Mouse (Mus musculus): ENCODE measurements around the gene Spns3. TPM values are rescaled to one million over a fixed set of nuclear protein-coding genes. Genes with fewer than 3 reads are reported as not detected.

The Spns3 gene
- total and polyA plus RNA-seq, 2 experiments, result under 0.01 to 0.06 TPM

GRCm38 (mm10) chr11:72485157-72485556 lies 65.1 kb downstream of the Spns3 start:
- Histone ChIP-seq H3K27ac (replicated peaks; ENCODE audit: insufficient read depth, low read depth, low read length) (no peak overlapping the region), H3K4me1 (ENCODE audit: control insufficient read depth, insufficient read depth, low read length) (peaks cover 11% of the 10 kb centered on the region)

GRCm38 (mm10) chr11:72484549-72484948 lies 65.8 kb downstream of the Spns3 start:
- H3K4me3 ChIP-seq (ENCODE audit: insufficient read depth, low read depth, low read length), result no peak overlapping the region
- 57% methylated on average over 6 of the region's 6 CpGs for WGBS
- no peak overlapping the region for H3K27ac ChIP-seq (replicated peaks; ENCODE audit: insufficient read depth, low read depth, low read length)

More at GRCm38 (mm10) chr11:72485157-72485556, 65.1 kb downstream of the Spns3 start:
- no peak for DNase-seq (ENCODE audit: extremely low read depth, low read depth, low spot score)
- Histone ChIP-seq H3K27me3 (ENCODE audit: control insufficient read depth, insufficient read depth, low read length) (peaks cover 10% of the 10 kb centered on the region; the same call in 1 of the 2 replicates), H3K4me3 (ENCODE audit: insufficient read depth, low read depth, low read length) (no peak overlapping the region), H3K9ac (ENCODE audit: low read depth, low read length) (no peak overlapping the region), H3K36me3 (ENCODE audit: control insufficient read depth, insufficient read depth, low read length) (no peaks in the 10 kb centered on the region), H3K79me2 (ENCODE audit: control insufficient read depth, insufficient read depth, low read length) (no peaks in the 10 kb centered on the region)
- TF ChIP-seq CTCF (IDR thresholded peaks at IDR 0.05; ENCODE audit: low read depth, low read length), result no peak
- TF ChIP-seq POLR2A (IDR thresholded peaks at IDR 0.05; ENCODE audit: extremely low read depth, insufficient read depth, low read length), result no peak
- WGBS, result 81% methylated on average over 5 of the region's 5 CpGs

DNA sequence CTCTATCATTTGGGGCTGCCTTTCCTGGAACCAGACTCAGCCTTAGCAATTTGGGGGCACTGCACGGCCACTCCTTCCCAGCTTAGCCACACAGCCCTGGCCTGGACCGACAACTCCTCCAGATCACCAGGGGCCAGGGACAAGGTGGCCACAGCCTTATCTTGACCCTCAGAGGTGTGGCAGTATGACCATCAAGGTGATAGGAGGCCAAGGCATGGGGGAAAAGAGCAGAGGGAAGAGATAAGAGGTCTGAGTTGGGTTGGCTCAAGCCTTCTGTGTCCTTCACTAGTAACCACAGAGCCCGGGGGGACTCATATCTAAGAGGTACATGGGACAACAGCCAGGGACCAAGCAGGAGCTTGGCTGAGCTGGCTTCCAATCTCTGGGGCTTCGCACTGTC lies 68.4 kb downstream of the Spns3 start:
- 75% methylated on average over 4 of the region's 4 CpGs for WGBS
- no peak for DNase-seq (ENCODE audit: extremely low read depth, low read depth, low spot score)
- Histone ChIP-seq H3K79me2 (ENCODE audit: control insufficient read depth, insufficient read depth, low read length) (no peaks in the 10 kb centered on the region), H3K27me3 (ENCODE audit: control insufficient read depth, insufficient read depth, low read length) (no peaks in the 10 kb centered on the region), H3K9ac (ENCODE audit: low read depth, low read length) (no peak overlapping the region), H3K4me1 (ENCODE audit: control insufficient read depth, insufficient read depth, low read length) (peaks cover 5% of the 10 kb centered on the region), H3K4me3 (ENCODE audit: insufficient read depth, low read depth, low read length) (no peak overlapping the region), H3K36me3 (ENCODE audit: control insufficient read depth, insufficient read depth, low read length) (no peaks in the 10 kb centered on the region), H3K27ac (replicated peaks; ENCODE audit: insufficient read depth, low read depth, low read length) (no peak overlapping the region)
- TF ChIP-seq POLR2A (IDR thresholded peaks at IDR 0.05; ENCODE audit: extremely low read depth, insufficient read depth, low read length) (no peak), CTCF (IDR thresholded peaks at IDR 0.05; ENCODE audit: low read depth, low read length) (no peak)

More at GRCm38 (mm10) chr11:72484549-72484948, 65.8 kb downstream of the Spns3 start:
- DNase-seq (ENCODE audit: extremely low read depth, low read depth, low spot score), result no peak
- Histone ChIP-seq H3K27me3 (ENCODE audit: control insufficient read depth, insufficient read depth, low read length) (peaks cover 10% of the 10 kb centered on the region; the same call in 1 of the 2 replicates), H3K9ac (ENCODE audit: low read depth, low read length) (no peak overlapping the region), H3K79me2 (ENCODE audit: control insufficient read depth, insufficient read depth, low read length) (no peaks in the 10 kb centered on the region), H3K36me3 (ENCODE audit: control insufficient read depth, insufficient read depth, low read length) (no peaks in the 10 kb centered on the region), H3K4me1 (ENCODE audit: control insufficient read depth, insufficient read depth, low read length) (peaks cover 11% of the 10 kb centered on the region)
- TF ChIP-seq CTCF (IDR thresholded peaks at IDR 0.05; ENCODE audit: low read depth, low read length) (no peak), POLR2A (IDR thresholded peaks at IDR 0.05; ENCODE audit: extremely low read depth, insufficient read depth, low read length) (no peak)

DNA sequence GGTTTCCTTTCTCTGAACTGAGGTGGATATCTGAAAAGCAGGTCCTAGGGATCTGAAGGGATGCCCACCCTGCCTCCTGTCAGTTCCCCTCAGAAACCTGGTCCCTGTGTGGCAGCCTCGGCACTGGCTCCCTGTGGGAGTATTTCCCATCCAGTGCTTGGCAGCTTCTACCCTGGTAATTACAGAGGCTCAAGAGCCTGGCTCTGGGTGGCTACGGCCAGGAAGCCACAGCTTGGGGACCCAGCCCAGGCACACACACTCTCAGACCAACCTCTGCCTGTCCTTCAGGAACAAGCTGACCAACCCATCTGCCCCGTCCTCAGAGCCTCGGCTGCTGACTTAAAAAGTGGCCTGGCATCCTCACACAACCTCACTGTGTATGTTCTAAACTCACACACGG lies 69.0 kb downstream of the Spns3 start:
- WGBS, result 86% methylated on average over 5 of the region's 5 CpGs
- Histone ChIP-seq H3K36me3 (ENCODE audit: control insufficient read depth, insufficient read depth, low read length) (no peaks in the 10 kb centered on the region), H3K27me3 (ENCODE audit: control insufficient read depth, insufficient read depth, low read length) (no peaks in the 10 kb centered on the region), H3K27ac (replicated peaks; ENCODE audit: insufficient read depth, low read depth, low read length) (no peak overlapping the region), H3K4me1 (ENCODE audit: control insufficient read depth, insufficient read depth, low read length) (peaks cover 8% of the 10 kb centered on the region), H3K79me2 (ENCODE audit: control insufficient read depth, insufficient read depth, low read length) (no peaks in the 10 kb centered on the region), H3K9ac (ENCODE audit: low read depth, low read length) (no peak overlapping the region), H3K4me3 (ENCODE audit: insufficient read depth, low read depth, low read length) (no peak overlapping the region)
- no peak for DNase-seq (ENCODE audit: extremely low read depth, low read depth, low spot score)
- no peak for TF ChIP-seq POLR2A (IDR thresholded peaks at IDR 0.05; ENCODE audit: extremely low read depth, insufficient read depth, low read length)
- no peak for TF ChIP-seq CTCF (IDR thresholded peaks at IDR 0.05; ENCODE audit: low read depth, low read length)

GRCm38 (mm10) chr11:72479499-72479898 lies 70.8 kb downstream of the Spns3 start:
- Histone ChIP-seq H3K79me2 (ENCODE audit: control insufficient read depth, insufficient read depth, low read length) (no peaks in the 10 kb centered on the region), H3K4me3 (ENCODE audit: insufficient read depth, low read depth, low read length) (no peak overlapping the region), H3K27me3 (ENCODE audit: control insufficient read depth, insufficient read depth, low read length) (no peaks in the 10 kb centered on the region), H3K4me1 (ENCODE audit: control insufficient read depth, insufficient read depth, low read length) (peaks cover 19% of the 10 kb centered on the region), H3K9ac (ENCODE audit: low read depth, low read length) (no peak overlapping the region), H3K36me3 (ENCODE audit: control insufficient read depth, insufficient read depth, low read length) (no peaks in the 10 kb centered on the region), H3K27ac (replicated peaks; ENCODE audit: insufficient read depth, low read depth, low read length) (no peak overlapping the region)
- 68% methylated on average over 2 of the region's 2 CpGs for WGBS
- TF ChIP-seq POLR2A (IDR thresholded peaks at IDR 0.05; ENCODE audit: extremely low read depth, insufficient read depth, low read length) (no peak), CTCF (IDR thresholded peaks at IDR 0.05; ENCODE audit: low read depth, low read length) (no peak)
- no peak for DNase-seq (ENCODE audit: extremely low read depth, low read depth, low spot score)

DNA sequence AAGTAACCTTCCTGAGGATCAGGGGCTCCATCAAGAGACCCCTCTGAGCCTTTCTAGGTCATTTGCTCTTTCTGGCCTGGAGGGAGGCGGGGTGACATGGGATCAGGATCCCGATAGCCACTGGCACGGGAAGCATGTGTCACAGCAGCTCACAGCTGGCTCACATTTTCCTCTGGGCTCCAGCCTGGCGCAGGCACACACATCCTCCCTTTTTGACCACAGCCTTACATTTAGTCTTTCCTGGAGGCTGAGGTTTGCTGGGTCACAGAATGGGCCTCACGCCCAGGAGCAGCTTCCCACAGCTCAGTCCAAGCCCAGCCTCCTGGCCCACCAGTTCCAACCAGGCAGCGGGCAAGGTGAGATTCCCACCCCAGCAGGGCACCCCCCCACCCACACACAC lies 72.1 kb downstream of the Spns3 start:
- 76% methylated on average over 6 of the region's 6 CpGs for WGBS

More for the DNA sequence above, 72.1 kb downstream of the Spns3 start:
- no peaks in the 10 kb centered on the region for H3K27me3 ChIP-seq (ENCODE audit: control insufficient read depth, insufficient read depth, low read length)
- H3K4me3 ChIP-seq (ENCODE audit: insufficient read depth, low read depth, low read length), result no peak overlapping the region
- DNase-seq (ENCODE audit: extremely low read depth, low read depth, low spot score), result no peak
- no peaks in the 10 kb centered on the region; the same call in 1 of the 2 replicates for H3K79me2 ChIP-seq (ENCODE audit: control insufficient read depth, insufficient read depth, low read length)
- TF ChIP-seq POLR2A (IDR thresholded peaks at IDR 0.05; ENCODE audit: extremely low read depth, insufficient read depth, low read length) (no peak), CTCF (IDR thresholded peaks at IDR 0.05; ENCODE audit: low read depth, low read length) (no peak)
- no peak overlapping the region for H3K27ac ChIP-seq (replicated peaks; ENCODE audit: insufficient read depth, low read depth, low read length)
- H3K9ac ChIP-seq (ENCODE audit: low read depth, low read length), result no peak overlapping the region
- H3K4me1 ChIP-seq (ENCODE audit: control insufficient read depth, insufficient read depth, low read length), result peaks cover 31% of the 10 kb centered on the region
- no peaks in the 10 kb centered on the region for H3K36me3 ChIP-seq (ENCODE audit: control insufficient read depth, insufficient read depth, low read length)
